Mouse (Mus musculus): ENCODE measurements around the gene Rpl29. TPM values are rescaled to one million over a fixed set of nuclear protein-coding genes. Genes with fewer than 3 reads are reported as not detected.

The Rpl29 gene
- polyA plus RNA-seq, 1 experiment = 346 TPM

GRCm38 (mm10) chr9:106452821-106453220, 23.6 kb downstream of the Rpl29 start:
- Histone ChIP-seq H3K4me1 (ENCODE audit: control insufficient read depth, insufficient read depth, low read length) (peaks cover 23% of the 10 kb centered on the region), H3K4me3 (ENCODE audit: insufficient read depth, low read length) (peak overlapping the region; percentile 45; the same call in 1 of the 2 replicates), H3K27ac (ENCODE audit: insufficient read depth, low read length) (no peak overlapping the region)
- TF ChIP-seq CTCF (IDR thresholded peaks at IDR 0.05; ENCODE audit: borderline replicate concordance, insufficient read depth, low read length) (no peak), POLR2A (IDR thresholded peaks at IDR 0.05; ENCODE audit: low read depth, low read length) (no peak)

- H3K4me3 ChIP-seq (ENCODE audit: insufficient read depth, low read length) = peak within 1 kb of the TSS; percentile 80
- peak within 1 kb of the TSS; percentile 79 for H3K27ac ChIP-seq (ENCODE audit: insufficient read depth, low read length)
- peaks cover 18% of the 10 kb centered on the region for H3K4me1 ChIP-seq (ENCODE audit: control insufficient read depth, insufficient read depth, low read length)
- TF ChIP-seq POLR2A (IDR thresholded peaks at IDR 0.05; ENCODE audit: low read depth, low read length) (peak; percentile 52), CTCF (IDR thresholded peaks at IDR 0.05; ENCODE audit: borderline replicate concordance, insufficient read depth, low read length) (no peak)
These were observed 24.2 kb downstream of the Rpl29 start, which contains the start of gene Pcbp4 for GRCm38 (mm10) chr9:106453271-106454070. Gene Pcbp4, plus strand, starts transcription at chr9:106453291.

GRCm38 (mm10) chr9:106454071-106454761, 25.0 kb downstream of the Rpl29 start:
- Histone ChIP-seq H3K4me1 (ENCODE audit: control insufficient read depth, insufficient read depth, low read length) (peaks cover 18% of the 10 kb centered on the region), H3K27ac (ENCODE audit: insufficient read depth, low read length) (peak overlapping the region; percentile 62), H3K4me3 (ENCODE audit: insufficient read depth, low read length) (peak overlapping the region; percentile 80)
- TF ChIP-seq CTCF (IDR thresholded peaks at IDR 0.05; ENCODE audit: borderline replicate concordance, insufficient read depth, low read length) (no peak), POLR2A (IDR thresholded peaks at IDR 0.05; ENCODE audit: low read depth, low read length) (peak; percentile 60)

GRCm38 (mm10) chr9:106454888-106455681, 25.8 kb downstream of the Rpl29 start:
- H3K27ac ChIP-seq (ENCODE audit: insufficient read depth, low read length) = peak overlapping the region; percentile 62
- TF ChIP-seq POLR2A (IDR thresholded peaks at IDR 0.05; ENCODE audit: low read depth, low read length) (peak; percentile 53), CTCF (IDR thresholded peaks at IDR 0.05; ENCODE audit: borderline replicate concordance, insufficient read depth, low read length) (no peak)
- peaks cover 18% of the 10 kb centered on the region for H3K4me1 ChIP-seq (ENCODE audit: control insufficient read depth, insufficient read depth, low read length)
- peak overlapping the region; percentile 80 for H3K4me3 ChIP-seq (ENCODE audit: insufficient read depth, low read length)

- H3K27ac ChIP-seq (ENCODE audit: insufficient read depth, low read length) = no peak overlapping the region
- H3K4me1 ChIP-seq (ENCODE audit: control insufficient read depth, insufficient read depth, low read length) = peaks cover 5% of the 10 kb centered on the region; the same call in 1 of the 2 replicates
- peak overlapping the region; percentile 80 for H3K4me3 ChIP-seq (ENCODE audit: insufficient read depth, low read length)
- TF ChIP-seq CTCF (IDR thresholded peaks at IDR 0.05; ENCODE audit: borderline replicate concordance, insufficient read depth, low read length) = no peak
- TF ChIP-seq POLR2A (IDR thresholded peaks at IDR 0.05; ENCODE audit: low read depth, low read length) = no peak
These were observed 27.3 kb downstream of the Rpl29 start for GRCm38 (mm10) chr9:106456325-106457162.

- Histone ChIP-seq H3K4me1 (ENCODE audit: control insufficient read depth, insufficient read depth, low read length) (peaks cover 5% of the 10 kb centered on the region; the same call in 1 of the 2 replicates), H3K27ac (ENCODE audit: insufficient read depth, low read length) (no peak overlapping the region), H3K4me3 (ENCODE audit: insufficient read depth, low read length) (no peak overlapping the region)
- no peak for TF ChIP-seq CTCF (IDR thresholded peaks at IDR 0.05; ENCODE audit: borderline replicate concordance, insufficient read depth, low read length)
- TF ChIP-seq POLR2A (IDR thresholded peaks at IDR 0.05; ENCODE audit: low read depth, low read length) = no peak
These were observed 27.9 kb downstream of the Rpl29 start for GRCm38 (mm10) chr9:106457163-106457559.

GRCm38 (mm10) chr9:106457920-106458319, 28.7 kb downstream of the Rpl29 start:
- H3K4me3 ChIP-seq (ENCODE audit: insufficient read depth, low read length) = no peak overlapping the region
- H3K27ac ChIP-seq (ENCODE audit: insufficient read depth, low read length) = no peak overlapping the region
- TF ChIP-seq CTCF (IDR thresholded peaks at IDR 0.05; ENCODE audit: borderline replicate concordance, insufficient read depth, low read length) (no peak), POLR2A (IDR thresholded peaks at IDR 0.05; ENCODE audit: low read depth, low read length) (no peak)
- H3K4me1 ChIP-seq (ENCODE audit: control insufficient read depth, insufficient read depth, low read length) = peaks cover under 1% of the 10 kb centered on the region; the same call in 1 of the 2 replicates

GRCm38 (mm10) chr9:106459946-106460345, 30.7 kb downstream of the Rpl29 start:
- TF ChIP-seq POLR2A (IDR thresholded peaks at IDR 0.05; ENCODE audit: low read depth, low read length) (no peak), CTCF (IDR thresholded peaks at IDR 0.05; ENCODE audit: borderline replicate concordance, insufficient read depth, low read length) (no peak)
- Histone ChIP-seq H3K4me3 (ENCODE audit: insufficient read depth, low read length) (no peak overlapping the region), H3K4me1 (ENCODE audit: control insufficient read depth, insufficient read depth, low read length) (no peaks in the 10 kb centered on the region), H3K27ac (ENCODE audit: insufficient read depth, low read length) (no peak overlapping the region)
